Mouse (Mus musculus): Measurements from ENCODE around the gene Camta1.

Camta1 gene

DNA sequence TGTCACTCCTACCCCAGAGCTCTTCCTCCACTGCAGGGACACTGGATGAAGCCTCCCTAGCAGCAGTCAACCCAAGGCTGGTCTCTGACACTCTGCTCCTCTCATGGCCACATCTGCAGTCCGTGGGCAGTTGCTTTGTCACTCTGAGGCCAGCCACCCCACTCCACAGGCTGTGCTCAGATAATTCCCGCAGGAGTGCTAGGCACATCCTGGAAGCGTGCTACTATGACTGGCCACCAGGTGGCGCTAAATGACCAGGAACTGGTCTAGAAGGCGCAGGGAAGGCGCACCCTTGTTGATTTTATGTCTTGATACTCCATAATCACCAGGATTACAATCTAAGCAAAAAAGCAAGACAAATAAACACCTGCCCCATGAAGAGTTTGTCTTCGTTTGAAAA is 704.8 kb downstream of the Camta1 start:
- DNase-seq (ENCODE audit: low spot score in 2 of 2) = peak in 1 of 2 experiments; percentile 92

GRCm38 (mm10) chr4:151155587-151155986 is 706.1 kb downstream of the Camta1 start:
- DNase-seq (ENCODE audit: low spot score in 2 of 2) = no peak

DNA sequence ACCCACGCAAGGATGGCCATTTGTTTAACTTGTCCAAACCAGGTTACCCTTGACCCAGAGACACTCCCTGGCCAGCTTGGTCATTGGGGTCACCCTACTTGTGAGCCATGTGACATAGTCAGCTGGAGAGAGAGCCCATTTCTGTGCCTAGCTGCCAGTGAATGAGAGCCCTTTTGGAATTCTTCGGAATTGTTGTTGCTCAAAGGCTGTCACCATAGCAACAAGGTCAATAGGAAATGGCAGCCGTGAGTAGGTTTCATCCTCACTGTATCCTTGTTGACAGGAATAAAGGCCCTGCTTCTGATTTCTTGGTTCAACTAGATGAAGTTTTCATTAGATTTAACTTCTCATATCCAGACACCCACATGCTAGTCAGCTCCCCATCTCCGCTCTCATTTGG is 707.4 kb downstream of the Camta1 start:
- DNase-seq (ENCODE audit: low spot score in 2 of 2) = no peak

DNA sequence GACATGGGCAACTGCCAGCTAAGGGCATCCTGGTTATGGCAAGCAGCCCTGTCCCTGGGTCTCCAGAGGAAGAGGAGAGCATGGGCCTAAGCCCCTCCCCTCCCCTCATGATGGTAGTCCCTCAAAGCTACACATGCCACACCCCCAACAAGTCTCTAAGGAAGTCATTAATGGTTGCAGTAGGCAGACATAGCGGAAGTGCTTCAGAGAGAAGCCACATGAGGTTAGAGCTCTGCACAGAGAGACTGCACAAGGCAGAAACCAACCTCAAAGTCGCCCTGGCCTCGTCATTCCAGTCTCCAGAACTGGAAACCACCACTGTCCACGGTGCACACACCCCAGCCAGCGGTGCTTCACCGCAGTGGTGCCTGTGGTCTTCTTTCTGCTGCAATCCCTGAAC is 709.7 kb downstream of the Camta1 start:
- DNase-seq (ENCODE audit: low spot score in 2 of 2) = no peak

- no peak for DNase-seq (ENCODE audit: low spot score in 2 of 2)
Observed at GRCm38 (mm10) chr4:151150842-151151241, 710.8 kb downstream of the Camta1 start.

DNA sequence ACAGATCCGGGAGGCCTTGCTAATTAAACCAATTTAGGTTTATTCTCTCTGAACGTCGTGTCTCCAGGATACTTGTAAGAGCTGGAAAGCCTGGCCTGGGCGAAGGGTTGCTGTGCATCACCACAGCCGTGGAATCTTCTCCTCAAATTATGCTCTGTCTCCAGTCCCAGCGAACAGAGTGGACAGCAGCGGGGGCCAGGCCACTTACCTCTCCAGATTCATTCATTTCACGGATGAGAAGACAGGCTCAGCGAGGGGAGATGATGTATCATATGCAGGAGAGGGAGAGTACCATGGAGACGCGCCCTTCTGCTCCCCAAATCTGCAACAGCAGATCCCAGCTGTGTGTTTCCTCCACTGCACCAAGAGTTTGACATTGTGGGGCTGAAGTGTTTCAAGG is 711.6 kb downstream of the Camta1 start:
- DNase-seq (ENCODE audit: low spot score in 2 of 2) = no peak

GRCm38 (mm10) chr4:151147541-151147940 is 714.1 kb downstream of the Camta1 start:
- DNase-seq (ENCODE audit: low spot score in 2 of 2) = no peak

DNA sequence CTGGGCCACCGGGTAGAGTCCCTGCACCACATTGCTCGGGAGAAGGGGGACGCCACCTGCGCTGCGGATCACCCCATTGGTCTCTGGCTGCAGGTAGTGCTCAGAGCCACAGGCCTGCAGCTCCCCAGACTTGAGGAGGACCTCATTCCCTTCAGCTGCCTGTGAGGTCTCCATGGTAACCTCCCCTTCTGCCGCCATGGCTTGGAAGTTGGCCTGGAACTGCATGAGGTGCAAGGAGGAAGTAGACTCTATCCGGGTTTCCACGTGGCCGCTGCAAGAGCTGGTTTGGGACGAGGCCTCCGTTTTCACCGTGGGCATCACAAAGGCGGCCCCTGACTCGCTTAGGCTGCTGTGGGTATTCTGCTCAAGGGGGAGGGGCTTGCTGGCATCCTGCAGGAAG is 717.6 kb downstream of the Camta1 start:
- DNase-seq (ENCODE audit: low spot score in 2 of 2) = no peak

GRCm38 (mm10) chr4:151141196-151141880 is 720.3 kb downstream of the Camta1 start:
- DNase-seq (ENCODE audit: low spot score in 2 of 2) = peak; percentile 80 to 99

DNA sequence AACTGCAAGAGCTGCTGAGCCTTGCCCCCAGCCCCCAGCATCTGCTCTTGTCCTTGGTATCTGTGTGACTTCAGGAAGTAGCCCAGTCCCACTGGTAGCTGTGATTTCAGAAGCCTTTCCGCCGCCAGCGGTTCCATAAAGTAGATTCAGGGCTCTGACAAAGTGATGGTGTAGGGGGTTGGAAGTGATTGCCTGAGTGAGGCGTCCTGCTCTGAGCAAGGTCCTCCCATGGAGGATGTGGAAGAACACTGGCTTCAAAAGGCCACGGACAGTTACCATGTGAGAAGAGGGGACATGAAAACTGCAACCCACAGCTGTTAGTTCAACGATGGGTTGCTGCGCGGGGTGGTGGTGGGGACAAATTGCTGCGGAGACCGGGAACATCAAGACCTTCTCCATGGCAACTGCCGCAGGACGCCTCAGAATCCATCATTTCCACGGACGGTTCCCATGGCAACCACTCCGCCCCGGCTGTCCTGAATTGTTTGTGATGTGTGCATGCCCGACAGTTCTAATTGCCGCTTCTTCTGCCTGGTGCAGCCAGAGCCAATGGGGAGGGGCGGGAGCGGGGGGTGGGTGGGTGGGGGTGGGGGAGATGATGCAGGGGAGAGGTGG is 721.2 kb downstream of the Camta1 start:
- DNase-seq (ENCODE audit: low spot score in 2 of 2) = peak; percentile 83 to 91

- peak; percentile 78 to 88 for DNase-seq (ENCODE audit: low spot score in 2 of 2)
Observed at GRCm38 (mm10) chr4:151139053-151139840, 722.4 kb downstream of the Camta1 start.

DNA sequence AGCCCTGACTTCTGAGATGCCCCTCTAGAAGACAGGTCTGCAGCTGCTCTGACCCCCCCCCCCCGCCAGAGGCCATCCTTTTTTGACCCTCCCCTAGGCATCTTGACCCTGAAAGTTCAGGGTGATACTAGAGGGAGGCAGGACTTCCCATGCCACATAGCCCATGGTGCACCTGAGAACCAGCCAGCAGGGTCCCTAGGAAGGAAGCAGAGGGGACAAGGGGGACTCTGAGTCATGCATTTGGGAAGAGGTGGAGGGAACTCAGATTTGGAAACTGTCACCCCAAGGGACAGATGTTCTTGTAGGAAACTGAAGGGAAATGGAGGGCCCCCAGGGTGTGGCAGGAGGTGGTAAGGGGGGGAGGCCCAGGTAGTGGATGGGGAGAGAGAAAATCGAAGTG is 723.1 kb downstream of the Camta1 start:
- no peak for DNase-seq (ENCODE audit: low spot score in 2 of 2)

GRCm38 (mm10) chr4:151138135-151138534 is 723.5 kb downstream of the Camta1 start:
- peak in 1 of 2 experiments; percentile 38 for DNase-seq (ENCODE audit: low spot score in 2 of 2)

DNA sequence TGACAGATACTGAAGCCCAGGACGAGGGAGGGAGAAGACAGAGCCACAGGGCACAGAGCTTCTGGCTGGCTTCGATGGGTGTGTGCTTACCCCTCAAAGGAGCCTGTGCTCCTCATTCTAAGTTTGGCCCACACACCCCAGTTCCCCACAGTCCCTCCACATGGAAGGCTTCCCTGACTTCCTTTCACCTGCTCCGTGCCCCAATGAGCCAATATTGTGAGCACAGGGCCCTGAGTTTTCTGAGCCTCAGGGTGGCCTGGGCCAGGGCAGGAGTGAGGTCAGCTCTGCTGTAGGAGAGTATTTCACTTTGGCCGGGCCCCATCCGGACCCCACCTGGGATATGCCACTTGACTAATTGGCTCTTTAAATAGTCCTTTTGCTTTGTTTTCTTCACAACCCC is 724.0 kb downstream of the Camta1 start:
- DNase-seq (ENCODE audit: low spot score in 2 of 2) = no peak

- DNase-seq (ENCODE audit: low spot score in 2 of 2) = no peak
Observed at GRCm38 (mm10) chr4:151135491-151135890, 726.2 kb downstream of the Camta1 start.

DNA sequence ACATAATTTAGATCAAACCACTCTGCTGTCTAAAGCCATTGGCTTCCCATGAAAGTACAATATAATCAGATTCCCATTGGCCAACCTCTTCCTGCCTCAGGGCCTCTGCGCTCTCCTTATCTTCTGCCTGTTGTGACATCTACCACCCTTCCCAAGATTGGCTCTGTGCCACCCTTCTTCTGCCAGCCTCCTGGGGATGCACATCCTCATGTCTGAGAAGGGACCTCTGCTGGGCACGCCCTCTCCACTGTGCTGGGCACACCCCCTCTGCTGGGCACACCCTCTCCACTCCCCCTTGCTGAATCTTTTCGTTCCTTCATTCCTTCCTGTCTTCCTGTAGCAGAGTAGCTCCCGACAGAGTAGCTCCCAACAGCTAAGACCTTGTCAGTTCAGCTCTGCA is 727.9 kb downstream of the Camta1 start:
- DNase-seq (ENCODE audit: low spot score in 2 of 2) = no peak

DNA sequence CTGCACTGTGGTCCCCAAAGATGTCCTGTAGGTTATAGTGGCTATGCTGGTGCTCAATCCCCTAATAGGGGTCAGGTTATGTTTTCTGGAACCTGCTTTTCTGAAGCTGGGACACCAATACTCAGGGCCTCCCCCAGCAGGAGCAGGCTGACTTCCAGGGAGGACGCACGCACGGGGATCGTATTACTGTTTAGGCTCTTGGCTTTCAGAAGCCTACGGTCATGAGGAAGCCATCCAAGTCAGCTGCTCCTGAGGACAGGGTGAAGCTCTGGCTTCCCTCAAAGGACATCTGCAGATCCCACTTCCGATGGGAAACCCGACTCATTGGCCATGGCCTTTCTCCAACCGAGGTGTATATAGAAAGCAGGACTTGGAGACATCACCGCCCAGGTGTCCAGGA is 729.2 kb downstream of the Camta1 start:
- DNase-seq (ENCODE audit: low spot score in 2 of 2) = no peak

DNA sequence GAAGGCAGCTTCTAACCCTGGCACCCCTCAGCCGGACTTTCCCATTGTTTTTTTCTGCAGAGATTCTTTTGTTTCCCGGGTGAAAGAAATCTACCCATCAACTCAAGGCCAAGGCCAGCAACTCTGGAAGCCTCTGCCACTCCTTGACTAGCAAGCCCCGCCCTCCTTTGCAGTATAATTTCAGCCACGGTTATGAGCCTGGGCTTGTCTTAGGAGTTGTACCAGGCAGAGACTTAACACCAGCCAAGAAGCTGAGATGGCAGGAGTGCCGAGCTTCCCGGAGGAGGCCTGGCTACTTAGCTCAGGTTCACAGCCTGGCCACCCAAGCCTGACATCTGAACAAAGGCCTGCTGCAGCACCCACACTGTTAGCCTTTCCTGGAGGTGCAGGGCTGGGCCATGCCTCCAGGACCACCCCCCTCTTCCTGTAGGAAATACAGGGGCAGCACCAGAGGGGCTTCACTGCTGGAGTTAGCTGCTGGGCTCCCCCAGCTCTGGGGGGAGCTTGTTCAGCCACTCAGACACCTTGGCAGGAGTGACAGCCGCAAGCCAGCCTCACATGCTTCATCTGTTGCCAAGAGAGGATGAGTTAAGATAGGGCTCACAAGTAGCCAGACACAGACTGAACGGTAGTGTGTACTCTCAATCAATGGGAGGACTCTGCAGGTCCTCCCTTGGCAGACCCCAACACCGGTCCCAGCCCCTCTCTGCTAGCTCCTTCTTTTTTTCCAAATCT is 730.8 kb downstream of the Camta1 start:
- no peak for DNase-seq (ENCODE audit: low spot score in 2 of 2)

GRCm38 (mm10) chr4:151129725-151130557 is 731.7 kb downstream of the Camta1 start:
- peak in 1 of 2 experiments; percentile 44 for DNase-seq (ENCODE audit: low spot score in 2 of 2)

DNA sequence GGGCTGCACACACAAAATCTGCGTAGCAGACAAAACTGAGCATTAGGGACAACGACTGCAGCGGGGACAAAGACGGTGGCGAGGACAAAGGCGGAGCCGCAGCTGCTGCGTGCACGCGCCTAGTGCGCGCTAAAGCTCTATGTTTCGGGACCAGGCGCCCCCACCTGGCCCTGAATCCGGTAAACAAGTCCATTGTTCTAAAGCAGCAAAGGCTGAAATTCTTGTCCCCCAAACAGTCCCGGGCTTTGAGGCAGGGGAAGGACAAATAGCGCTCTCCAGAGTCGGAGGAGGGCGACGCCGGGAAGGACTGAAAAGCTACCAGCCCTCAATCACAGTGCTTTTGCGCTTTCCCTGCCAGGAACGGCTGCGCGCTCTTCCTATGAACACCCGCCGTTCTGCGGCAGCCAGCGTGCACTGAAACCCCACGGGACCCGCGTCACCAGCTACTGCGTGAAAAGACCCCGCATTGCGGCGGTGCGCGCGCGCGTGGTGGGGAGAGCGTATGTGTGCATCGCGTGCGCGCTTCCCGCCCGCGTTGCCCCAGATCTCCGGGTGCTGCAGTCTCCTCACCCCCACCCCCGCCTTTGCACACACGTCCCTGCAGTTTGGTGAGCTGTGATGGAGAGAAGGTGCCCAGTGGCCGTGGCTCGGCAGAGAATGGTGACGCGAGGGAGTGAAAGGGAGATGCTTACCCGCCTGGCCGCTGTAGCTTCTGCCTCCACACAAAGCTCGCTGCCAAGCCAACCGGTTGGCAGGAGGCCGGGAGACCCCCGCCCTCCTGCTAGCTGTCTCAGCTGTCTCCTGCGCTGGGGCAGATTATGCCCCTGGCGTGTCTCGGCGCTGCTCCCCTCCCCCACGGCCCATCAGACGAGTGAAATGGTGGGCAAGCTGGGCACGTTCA is 732.8 kb downstream of the Camta1 start:
- peak; percentile 69 to 85 for DNase-seq (ENCODE audit: low spot score in 2 of 2)

Data from left cerebral cortex, adult 9 months (tissue).